Mouse (Mus musculus) liver, embryonic 14.5 days (tissue): ENCODE data around the gene Celsr1. TPM values are rescaled to one million over a fixed set of nuclear protein-coding genes. Genes with fewer than 3 reads are reported as not detected.

Source experiments
- ATAC-seq: fragments of 200-750 bp; cut with Nextera tagmentation; 2 replicates; pipeline ENCODE4 v1.8.0; 2017; ENCODE audit warnings: moderate number of reproducible peaks, mild to moderate bottlenecking, moderate library complexity; ENCODE audit not compliant: insufficient read depth
- DNase-seq, 3 experiments: peaks; one replicate each; pipeline ENCODE4 v3.0.0-alpha.2; 2012 to 2013; ENCODE audit warnings: low read depth in 3 of 3, low spot score in 3 of 3
- H3K27ac ChIP-seq: fragments of 300-500 bp; sonication (generic); 2 replicates; pipeline ENCODE4 v1.5.1; 2014; ENCODE audit warnings: moderate library complexity, mild to moderate bottlenecking, control low read depth, inconsistent platforms
- H3K27me3 ChIP-seq: fragments of 300-500 bp; sonication (generic); 2 replicates; pipeline ENCODE4 v1.6.1; 2014; ENCODE audit warnings: mild to moderate bottlenecking, low read length, moderate library complexity; ENCODE audit not compliant: control insufficient read depth, insufficient read depth
- H3K36me3 ChIP-seq: fragments of 300-500 bp; sonication (generic); replicated peaks from 2 replicates; pipeline ENCODE4 v1.6.1; 2014; ENCODE audit warnings: low read depth; ENCODE audit not compliant: control insufficient read depth, insufficient read depth
- H3K4me1 ChIP-seq, 2 experiments: fragments of 200-500 bp in 1 of 2; fragments of 300-500 bp in 1 of 2; sonication (generic) in 1 of 2; replicated peaks; 2 replicates each; pipeline ENCODE4 v1.6.1; 2012 to 2014; ENCODE audit warnings: antibody characterized with exemption in 1 of 2, inconsistent platforms in 1 of 2, low read length in 1 of 2; ENCODE audit not compliant: control insufficient read depth in 2 of 2, insufficient read depth in 2 of 2
- H3K4me2 ChIP-seq: fragments of 300-500 bp; sonication (generic); 2 replicates; pipeline ENCODE4 v1.6.1; 2014; ENCODE audit warnings: low read depth, mild to moderate bottlenecking, control low read depth, moderate library complexity
- H3K4me3 ChIP-seq, 2 experiments: fragments of 200-500 bp in 1 of 2; fragments of 300-500 bp in 1 of 2; sonication (generic) in 1 of 2; 2 replicates each; pipeline ENCODE4 v1.5.1; 2012 to 2014; ENCODE audit warnings: low read depth in 2 of 2, low read length in 2 of 2, mild to moderate bottlenecking in 2 of 2, control low read depth in 1 of 2, inconsistent platforms in 1 of 2, moderate library complexity in 1 of 2; ENCODE audit not compliant: insufficient read depth in 1 of 2
- H3K9ac ChIP-seq: fragments of 300-500 bp; sonication (generic); replicated peaks from 2 replicates; pipeline ENCODE4 v1.6.1; 2014; ENCODE audit warnings: mild to moderate bottlenecking, control low read depth, moderate library complexity
- H3K9me3 ChIP-seq: fragments of 300-500 bp; sonication (generic); 2 replicates; pipeline ENCODE4 v1.6.1; 2016; ENCODE audit warnings: low read length, mixed read lengths; ENCODE audit not compliant: control insufficient read depth
- CTCF ChIP-seq: IDR thresholded peaks from 2 replicates; pipeline ENCODE4 v1.5.1; 2016; ENCODE audit warnings: antibody characterized with exemption, low read depth, control low read depth
- EP300 ChIP-seq: IDR thresholded peaks from 2 replicates; pipeline ENCODE4 v1.6.1; 2016; ENCODE audit warnings: antibody characterized with exemption, low read depth
- WGBS: fragments of 180-500 bp; shearing (Covaris S2); extraction: QIAGEN DNeasy Blood & Tissue Kit; methylation state at CpG from one replicate; pipeline ENCODE4 v1.1.7; 2014; ENCODE audit not compliant: insufficient replicate concordance; 5-methylcytosine and 5-hydroxymethylcytosine counted together
- polyA plus RNA-seq, 2 experiments: library from polyadenylated mRNA; depleted of rRNA in 1 of 2; stranded (reverse) in 1 of 2; unstranded in 1 of 2; fragments of >200 nt; fragmentation: Nextera tagmentation in 1 of 2; extraction: Ambion mirVana in 1 of 2; gene quantifications; 2 replicates each; pipeline versions ENCODE4 v1.2.1 to v1.2.3; 2012 to 2014

The Celsr1 gene
- polyA plus RNA-seq, 2 experiments: 0.06 to 0.12 TPM

GRCm38 (mm10) chr15:86050170-86050743 is 16.7 kb upstream of the Celsr1 start:
- WGBS: 47% methylated on average over 4 of the region's 4 CpGs
- Histone ChIP-seq H3K9ac (peak overlapping the region; percentile 41; the same call in 1 of the 2 replicates), H3K4me1 (peaks cover 23 to 37% of the 10 kb centered on the region in 2 experiments), H3K36me3 (no peaks in the 10 kb centered on the region), H3K4me3 (peak overlapping the region in 1 of 2 experiments; percentile 0; a peak in 3 of 4 replicates), H3K9me3 (no peaks in the 10 kb centered on the region), H3K27me3 (no peaks in the 10 kb centered on the region), H3K27ac (peak overlapping the region; percentile 82), H3K4me2 (peak overlapping the region; percentile 46)
- TF ChIP-seq EP300 (no peak), CTCF (peak; percentile 21; the same call in 1 of the 2 replicates)
- ATAC-seq (no peak), DNase-seq (no peak)

GRCm38 (mm10) chr15:86049510-86049909 is 15.9 kb upstream of the Celsr1 start:
- DNase-seq (no peak), ATAC-seq (no peak)
- TF ChIP-seq CTCF (no peak), EP300 (no peak)
- peaks cover 23 to 33% of the 10 kb centered on the region in 2 experiments for H3K4me1 ChIP-seq
- H3K36me3 ChIP-seq: no peaks in the 10 kb centered on the region
- no peak overlapping the region for H3K4me2 ChIP-seq
- WGBS: 70% methylated on average over 3 of the region's 3 CpGs
- H3K9ac ChIP-seq: no peak overlapping the region; the same call in 1 of the 2 replicates
- H3K4me3 ChIP-seq: no peak overlapping the region
- H3K27ac ChIP-seq: no peak overlapping the region
- H3K9me3 ChIP-seq: no peaks in the 10 kb centered on the region
- no peaks in the 10 kb centered on the region for H3K27me3 ChIP-seq

- H3K4me3 ChIP-seq: no peak overlapping the region
- H3K36me3 ChIP-seq: no peaks in the 10 kb centered on the region
- ATAC-seq (no peak), DNase-seq (no peak)
- H3K27me3 ChIP-seq: peaks cover 8% of the 10 kb centered on the region; the same call in 1 of the 2 replicates
- H3K4me2 ChIP-seq: no peak overlapping the region
- no peak overlapping the region for H3K9ac ChIP-seq
- no peak overlapping the region for H3K27ac ChIP-seq
- WGBS: 29% methylated on average over 4 of the region's 4 CpGs
- no peak for TF ChIP-seq EP300
- TF ChIP-seq CTCF: peak; percentile 40
- H3K4me1 ChIP-seq: no peaks in the 10 kb centered on the region
- H3K9me3 ChIP-seq: no peaks in the 10 kb centered on the region
Measured at GRCm38 (mm10) chr15:86042364-86042763, 8.8 kb upstream of the Celsr1 start.

GRCm38 (mm10) chr15:86041421-86041820 is 7.8 kb upstream of the Celsr1 start:
- Histone ChIP-seq H3K27me3 (peaks cover 8% of the 10 kb centered on the region; the same call in 1 of the 2 replicates), H3K36me3 (no peaks in the 10 kb centered on the region), H3K4me2 (no peak overlapping the region), H3K4me3 (no peak overlapping the region), H3K9ac (no peak overlapping the region), H3K27ac (no peak overlapping the region), H3K9me3 (no peaks in the 10 kb centered on the region), H3K4me1 (no peaks in the 10 kb centered on the region)
- DNase-seq (no peak), ATAC-seq (no peak)
- 72% methylated on average over 5 of the region's 5 CpGs for WGBS
- TF ChIP-seq EP300 (no peak), CTCF (no peak)

- Histone ChIP-seq H3K4me2 (no peak overlapping the region), H3K27ac (no peak overlapping the region), H3K4me3 (no peak overlapping the region), H3K27me3 (peaks cover 26% of the 10 kb centered on the region), H3K4me1 (no peaks in the 10 kb centered on the region), H3K9ac (no peak overlapping the region), H3K9me3 (no peaks in the 10 kb centered on the region), H3K36me3 (no peaks in the 10 kb centered on the region)
- peak; percentile 67; the same call in 1 of the 2 replicates for ATAC-seq
- 0% methylated on average over 2 of the region's 2 CpGs for WGBS
- no peak for DNase-seq
- TF ChIP-seq EP300 (no peak), CTCF (peak; percentile 96)
Measured at GRCm38 (mm10) chr15:86038802-86039201, 5.2 kb upstream of the Celsr1 start.
